Mouse (Mus musculus): ENCODE data around the gene Sash1. TPM values are rescaled to one million over a fixed set of nuclear protein-coding genes. Genes with fewer than 3 reads are reported as not detected.

Gene Sash1
- polyA plus RNA-seq, 1 experiment from 2014 or later, result 0.77 TPM

DNA sequence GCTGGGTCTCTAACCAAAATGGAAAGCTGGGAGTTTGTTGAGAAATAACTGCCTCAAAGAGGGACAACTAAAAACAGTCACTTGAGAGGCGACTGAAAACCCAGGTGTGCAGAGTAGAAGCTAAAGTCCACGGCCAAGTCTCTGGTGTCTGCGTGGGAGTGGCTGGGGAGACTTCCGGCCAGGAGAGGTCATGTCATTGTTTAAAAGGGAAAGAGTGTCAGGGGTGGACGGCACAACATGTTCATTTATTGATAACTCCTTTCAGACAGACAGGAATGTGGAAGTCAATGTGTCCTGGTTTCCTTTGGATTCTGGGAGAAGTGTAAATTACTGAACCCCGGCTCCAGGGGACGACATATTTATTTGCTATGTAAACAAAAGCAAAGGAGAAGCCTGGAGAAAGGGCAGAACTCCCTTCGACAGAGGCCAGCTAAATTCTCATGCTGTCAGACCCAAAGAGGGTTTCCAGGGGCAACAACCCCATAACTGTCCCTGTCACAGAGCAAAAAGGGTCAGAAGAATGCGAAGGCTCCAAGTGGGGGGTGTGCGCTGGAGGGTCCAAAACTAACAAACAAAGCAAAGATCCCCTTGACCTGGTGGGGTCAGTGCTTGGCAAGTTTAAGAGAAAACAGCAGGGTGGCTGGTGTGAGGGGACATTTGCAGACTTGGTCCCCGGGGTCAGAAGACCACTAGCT is 100.3 kb downstream of the Sash1 start:
- H3K27ac ChIP-seq, result no peak overlapping the region
- H3K9ac ChIP-seq, result no peak overlapping the region
- H3K4me1 ChIP-seq (replicated peaks), result peaks cover 21% of the 10 kb centered on the region
- no peaks in the 10 kb centered on the region for H3K9me3 ChIP-seq (replicated peaks)
- DNase-seq (no peak), ATAC-seq (ENCODE audit: low read depth) (no peak)
- no peaks in the 10 kb centered on the region for H3K36me3 ChIP-seq
- no peak overlapping the region for H3K4me3 ChIP-seq (replicated peaks)
- H3K4me2 ChIP-seq, result no peak overlapping the region
- WGBS (ENCODE audit: insufficient replicate concordance), result 63% methylated on average over 11 of the region's 11 CpGs
- no peaks in the 10 kb centered on the region for H3K27me3 ChIP-seq

DNA sequence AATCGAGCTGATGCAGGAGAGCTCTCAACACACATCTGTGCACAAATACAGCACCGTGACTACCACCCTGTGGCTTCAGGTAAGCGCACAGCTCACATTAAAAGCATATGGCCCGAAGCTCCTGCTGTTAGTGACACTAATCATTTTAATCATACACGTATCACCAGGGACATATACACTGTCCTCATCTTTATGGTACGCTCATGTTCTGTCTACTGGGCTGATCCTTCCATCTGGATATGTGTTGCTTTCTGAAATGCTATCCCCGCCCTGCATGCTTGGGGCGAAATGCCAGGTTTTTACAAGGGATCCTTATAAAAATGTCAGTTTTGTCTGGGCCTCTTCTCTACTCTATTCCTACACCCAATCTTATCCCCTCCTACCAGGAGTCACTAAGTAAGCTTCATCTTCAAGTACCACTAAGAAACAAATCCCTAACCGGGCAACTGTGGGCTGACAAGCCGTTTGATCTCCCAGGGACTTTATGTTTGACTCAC is 103.9 kb downstream of the Sash1 start:
- H3K4me3 ChIP-seq (replicated peaks), result no peak overlapping the region
- H3K36me3 ChIP-seq, result no peaks in the 10 kb centered on the region
- H3K4me2 ChIP-seq, result no peak overlapping the region
- no peak overlapping the region for H3K9ac ChIP-seq
- no peak for ATAC-seq (ENCODE audit: low read depth)
- H3K27ac ChIP-seq, result no peak overlapping the region
- no peaks in the 10 kb centered on the region for H3K27me3 ChIP-seq
- H3K4me1 ChIP-seq (replicated peaks), result peaks cover 30% of the 10 kb centered on the region
- no peak for DNase-seq
- WGBS (ENCODE audit: insufficient replicate concordance), result 76% methylated on average over 10 of the region's 10 CpGs
- no peaks in the 10 kb centered on the region for H3K9me3 ChIP-seq (replicated peaks)

DNA sequence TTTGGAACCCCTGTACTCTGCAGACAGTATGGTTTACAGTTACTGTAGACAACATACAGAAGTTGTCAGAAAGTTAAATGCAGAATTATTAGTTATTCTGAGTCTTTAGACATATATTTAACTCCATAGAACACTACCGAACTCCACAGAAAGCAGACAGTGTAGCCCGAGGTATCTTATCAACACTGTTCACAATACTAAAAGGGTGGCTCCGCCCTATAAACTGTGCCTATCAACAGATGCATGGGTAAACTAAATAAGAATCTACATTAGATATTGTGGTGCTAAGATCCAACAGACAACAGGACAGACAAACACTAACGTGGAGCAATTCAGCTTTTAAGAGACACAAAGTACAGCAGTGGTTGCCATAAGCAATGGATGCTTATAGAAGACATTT is 106.0 kb downstream of the Sash1 start:
- peak; percentile 90 for ATAC-seq (ENCODE audit: low read depth)
- H3K4me1 ChIP-seq (replicated peaks), result peaks cover 14% of the 10 kb centered on the region
- H3K27me3 ChIP-seq, result no peaks in the 10 kb centered on the region
- no peak overlapping the region for H3K9ac ChIP-seq
- no peak for DNase-seq
- H3K4me2 ChIP-seq, result no peak overlapping the region
- H3K4me3 ChIP-seq (replicated peaks), result no peak overlapping the region
- H3K27ac ChIP-seq, result 0 out of 2 replicates have a peak overlapping the region, but pooled peaks have one; percentile 4
- 26% methylated on average over 4 of the region's 4 CpGs for WGBS (ENCODE audit: insufficient replicate concordance)
- H3K9me3 ChIP-seq (replicated peaks), result no peaks in the 10 kb centered on the region
- H3K36me3 ChIP-seq, result no peaks in the 10 kb centered on the region

GRCm38 (mm10) chr10:8778845-8779244 is 107.0 kb downstream of the Sash1 start:
- no peak overlapping the region for H3K9ac ChIP-seq
- DNase-seq, result no peak
- H3K4me2 ChIP-seq, result no peak overlapping the region
- no peaks in the 10 kb centered on the region for H3K27me3 ChIP-seq
- no peaks in the 10 kb centered on the region for H3K9me3 ChIP-seq (replicated peaks)
- 79% methylated on average over 7 of the region's 7 CpGs for WGBS (ENCODE audit: insufficient replicate concordance)
- H3K4me3 ChIP-seq (replicated peaks), result no peak overlapping the region
- H3K4me1 ChIP-seq (replicated peaks), result peaks cover 14% of the 10 kb centered on the region
- H3K27ac ChIP-seq, result no peak overlapping the region
- no peaks in the 10 kb centered on the region for H3K36me3 ChIP-seq
- ATAC-seq (ENCODE audit: low read depth), result no peak

DNA sequence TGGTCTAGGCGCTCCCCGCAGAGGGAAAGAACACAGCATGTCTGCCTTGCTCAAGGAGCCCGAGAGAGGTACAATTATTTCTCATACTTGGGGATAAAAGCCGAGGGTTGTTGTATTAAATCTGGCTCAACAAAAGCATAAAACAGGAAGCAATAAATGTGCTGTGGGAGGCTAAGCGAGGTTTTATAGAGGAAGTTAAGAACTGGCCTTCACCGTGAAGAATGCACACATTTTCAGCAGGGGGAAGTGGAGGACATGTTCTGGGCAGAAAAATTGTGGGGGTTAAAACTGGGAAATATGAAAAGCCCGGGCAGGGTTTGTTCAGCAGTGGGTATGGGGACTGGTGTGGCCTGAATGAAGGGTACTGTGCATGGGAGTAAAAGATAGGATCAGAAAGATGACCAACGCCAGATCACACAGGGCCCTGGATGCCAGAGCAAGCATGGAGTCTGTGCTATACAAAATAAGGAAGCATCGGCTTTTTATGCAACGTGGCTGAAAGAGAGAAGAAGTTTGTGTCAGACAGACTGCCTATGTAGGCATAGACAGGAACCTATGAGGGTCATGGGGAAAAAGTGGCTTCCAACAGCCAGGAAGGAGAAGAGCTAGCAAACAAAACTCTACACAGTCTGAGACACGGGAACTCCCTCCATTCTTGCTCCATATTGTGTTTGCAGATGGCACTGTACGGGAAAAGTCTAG is 108.2 kb downstream of the Sash1 start:
- Histone ChIP-seq H3K4me2 (no peak overlapping the region), H3K27ac (no peak overlapping the region), H3K9me3 (replicated peaks) (no peaks in the 10 kb centered on the region), H3K36me3 (no peaks in the 10 kb centered on the region), H3K4me1 (replicated peaks) (peaks cover 17% of the 10 kb centered on the region), H3K4me3 (replicated peaks) (no peak overlapping the region), H3K27me3 (no peaks in the 10 kb centered on the region), H3K9ac (no peak overlapping the region)
- peak; percentile 16; the same call in 1 of the 2 replicates for ATAC-seq (ENCODE audit: low read depth)
- WGBS (ENCODE audit: insufficient replicate concordance), result 56% methylated on average over 12 of the region's 12 CpGs
- no peak for DNase-seq

- Histone ChIP-seq H3K4me3 (replicated peaks) (no peak overlapping the region), H3K4me1 (replicated peaks) (peaks cover 18% of the 10 kb centered on the region), H3K4me2 (no peak overlapping the region), H3K9me3 (replicated peaks) (no peaks in the 10 kb centered on the region), H3K9ac (no peak overlapping the region), H3K27me3 (no peaks in the 10 kb centered on the region), H3K27ac (no peak overlapping the region), H3K36me3 (no peaks in the 10 kb centered on the region)
- no peak for ATAC-seq (ENCODE audit: low read depth)
- DNase-seq, result no peak
- 88% methylated on average over 2 of the region's 2 CpGs for WGBS (ENCODE audit: insufficient replicate concordance)
These were observed 109.1 kb downstream of the Sash1 start for GRCm38 (mm10) chr10:8776791-8777190.

DNA sequence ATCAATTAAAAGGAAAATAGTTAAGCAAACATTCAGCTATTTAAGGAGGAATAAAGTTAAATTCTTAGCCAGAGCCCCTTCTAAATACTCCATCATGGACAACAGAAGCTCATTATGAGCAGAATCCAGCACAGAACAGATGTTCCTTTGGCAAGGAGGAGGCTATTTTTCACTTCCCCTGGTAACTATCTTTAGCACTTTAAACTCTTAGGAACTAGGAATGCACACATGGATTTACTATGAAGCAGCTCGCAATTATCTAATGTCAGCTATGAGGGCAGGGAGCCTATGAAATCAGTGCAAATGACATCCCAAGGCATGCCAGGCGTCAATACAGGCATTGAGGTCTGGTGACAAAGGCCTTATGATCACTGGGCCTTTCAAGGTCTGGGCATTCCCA is 110.1 kb downstream of the Sash1 start:
- H3K4me1 ChIP-seq (replicated peaks), result peaks cover 16% of the 10 kb centered on the region
- ATAC-seq (ENCODE audit: low read depth) (no peak), DNase-seq (no peak)
- 72% methylated on average over 2 of the region's 2 CpGs for WGBS (ENCODE audit: insufficient replicate concordance)
- H3K9me3 ChIP-seq (replicated peaks), result no peaks in the 10 kb centered on the region
- H3K4me2 ChIP-seq, result no peak overlapping the region
- H3K9ac ChIP-seq, result no peak overlapping the region
- H3K36me3 ChIP-seq, result no peaks in the 10 kb centered on the region
- H3K27ac ChIP-seq, result no peak overlapping the region
- H3K27me3 ChIP-seq, result no peaks in the 10 kb centered on the region
- H3K4me3 ChIP-seq (replicated peaks), result no peak overlapping the region

- H3K4me3 ChIP-seq (replicated peaks), result no peak overlapping the region
- H3K36me3 ChIP-seq, result no peaks in the 10 kb centered on the region
- H3K27ac ChIP-seq, result no peak overlapping the region
- ATAC-seq (ENCODE audit: low read depth) (no peak), DNase-seq (no peak)
- H3K27me3 ChIP-seq, result no peaks in the 10 kb centered on the region
- H3K4me2 ChIP-seq, result no peak overlapping the region
- peaks cover 4% of the 10 kb centered on the region; the same call in 1 of the 2 replicates for H3K4me1 ChIP-seq (replicated peaks)
- H3K9me3 ChIP-seq (replicated peaks), result no peaks in the 10 kb centered on the region
- H3K9ac ChIP-seq, result no peak overlapping the region
- 61% methylated on average over 4 of the region's 4 CpGs for WGBS (ENCODE audit: insufficient replicate concordance)
These were observed 113.2 kb downstream of the Sash1 start for GRCm38 (mm10) chr10:8772464-8773209.

DNA sequence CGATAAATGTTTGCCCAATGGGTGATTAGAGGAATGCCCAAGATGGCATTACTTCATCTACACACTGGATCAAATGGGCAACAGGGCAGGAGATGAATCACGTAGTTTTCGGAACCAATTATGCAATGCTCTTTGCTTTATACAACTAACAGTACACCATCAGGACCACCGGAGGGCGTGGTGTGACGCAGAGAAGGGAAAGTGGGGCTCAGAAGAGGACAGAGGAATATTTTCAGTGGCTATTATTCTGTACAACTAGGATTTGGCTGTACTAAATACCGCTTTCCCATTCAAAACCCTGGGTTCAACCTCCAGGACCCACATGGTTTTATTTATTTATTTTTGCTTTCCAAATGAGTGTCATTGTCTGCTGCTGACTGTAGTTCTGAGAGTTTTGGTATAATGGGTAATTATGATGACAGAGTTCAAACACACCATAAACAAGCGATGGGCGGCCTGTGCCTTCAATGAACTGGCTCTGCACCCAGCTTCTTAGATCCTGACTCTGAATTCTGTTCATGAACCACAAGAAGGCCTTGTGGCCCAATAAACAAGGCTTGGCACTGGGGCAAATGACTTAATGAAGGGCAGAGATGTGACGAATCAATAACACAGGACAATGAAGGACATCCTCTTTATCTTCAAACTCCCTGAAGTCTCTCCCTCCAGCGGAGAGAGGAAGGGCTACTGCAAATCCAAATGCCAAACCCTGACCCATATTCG is 114.8 kb downstream of the Sash1 start:
- WGBS (ENCODE audit: insufficient replicate concordance), result 74% methylated on average over 12 of the region's 12 CpGs
- H3K9me3 ChIP-seq (replicated peaks), result no peaks in the 10 kb centered on the region
- ATAC-seq (ENCODE audit: low read depth), result no peak
- no peak overlapping the region for H3K4me3 ChIP-seq (replicated peaks)
- no peak overlapping the region for H3K27ac ChIP-seq
- no peak for DNase-seq
- no peak overlapping the region for H3K4me2 ChIP-seq
- H3K4me1 ChIP-seq (replicated peaks), result peaks cover 4% of the 10 kb centered on the region; the same call in 1 of the 2 replicates
- H3K36me3 ChIP-seq, result no peaks in the 10 kb centered on the region
- H3K9ac ChIP-seq, result no peak overlapping the region
- H3K27me3 ChIP-seq, result no peaks in the 10 kb centered on the region

DNA sequence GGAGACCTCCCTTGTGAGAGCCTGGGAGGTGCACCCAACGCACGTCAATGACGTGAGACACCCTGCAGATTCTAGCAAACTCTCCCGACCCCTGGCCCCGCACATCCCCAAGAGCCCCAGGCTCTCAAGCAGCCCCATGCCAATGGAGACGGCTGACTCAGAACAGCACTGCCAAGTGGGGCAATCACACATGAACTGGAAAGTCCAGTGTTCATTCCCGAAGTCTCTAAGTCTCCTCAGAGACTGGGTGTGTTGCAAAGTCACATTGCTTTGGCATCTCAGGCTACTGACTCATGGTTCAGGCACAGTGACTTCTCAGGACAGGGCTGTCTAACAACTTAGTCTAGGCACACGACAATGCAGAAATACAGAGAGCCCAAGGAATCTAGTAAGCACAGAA is 117.2 kb downstream of the Sash1 start:
- Histone ChIP-seq H3K36me3 (no peaks in the 10 kb centered on the region), H3K4me1 (replicated peaks) (peaks cover 4% of the 10 kb centered on the region; the same call in 1 of the 2 replicates), H3K27ac (no peak overlapping the region), H3K4me2 (no peak overlapping the region), H3K9me3 (replicated peaks) (no peaks in the 10 kb centered on the region), H3K4me3 (replicated peaks) (no peak overlapping the region), H3K9ac (no peak overlapping the region), H3K27me3 (no peaks in the 10 kb centered on the region)
- DNase-seq, result no peak
- 70% methylated on average over 8 of the region's 8 CpGs for WGBS (ENCODE audit: insufficient replicate concordance)
- ATAC-seq (ENCODE audit: low read depth), result no peak

DNA sequence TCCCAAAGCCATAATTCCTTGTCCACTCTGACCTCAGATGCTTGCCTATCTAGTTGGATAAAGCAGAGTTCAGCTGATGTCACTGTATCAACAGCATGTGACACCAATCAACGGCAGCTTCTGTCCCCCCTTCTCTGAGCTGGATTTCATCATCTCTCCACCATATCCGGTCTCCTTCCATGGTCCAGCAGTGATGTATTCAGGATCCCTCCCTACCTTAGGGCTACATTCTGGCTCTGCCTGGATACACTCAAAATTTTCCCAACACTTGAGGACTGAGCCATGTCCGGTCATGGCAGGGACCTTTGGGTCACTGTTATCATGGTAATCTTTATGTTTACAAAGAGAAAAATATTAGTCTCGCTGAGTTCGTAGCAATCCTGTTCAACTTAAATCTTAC is 118.5 kb downstream of the Sash1 start:
- Histone ChIP-seq H3K9ac (no peak overlapping the region), H3K4me3 (replicated peaks) (no peak overlapping the region), H3K36me3 (no peaks in the 10 kb centered on the region), H3K4me1 (replicated peaks) (no peaks in the 10 kb centered on the region), H3K4me2 (no peak overlapping the region), H3K27me3 (no peaks in the 10 kb centered on the region), H3K27ac (no peak overlapping the region), H3K9me3 (replicated peaks) (no peaks in the 10 kb centered on the region)
- DNase-seq (no peak), ATAC-seq (ENCODE audit: low read depth) (no peak)
- 66% methylated on average over 5 of the region's 5 CpGs for WGBS (ENCODE audit: insufficient replicate concordance)

All from liver, embryonic 13.5 days (tissue).